ENCODE assay signal across 10 mouse cellular contexts in the genomic region with DNA sequence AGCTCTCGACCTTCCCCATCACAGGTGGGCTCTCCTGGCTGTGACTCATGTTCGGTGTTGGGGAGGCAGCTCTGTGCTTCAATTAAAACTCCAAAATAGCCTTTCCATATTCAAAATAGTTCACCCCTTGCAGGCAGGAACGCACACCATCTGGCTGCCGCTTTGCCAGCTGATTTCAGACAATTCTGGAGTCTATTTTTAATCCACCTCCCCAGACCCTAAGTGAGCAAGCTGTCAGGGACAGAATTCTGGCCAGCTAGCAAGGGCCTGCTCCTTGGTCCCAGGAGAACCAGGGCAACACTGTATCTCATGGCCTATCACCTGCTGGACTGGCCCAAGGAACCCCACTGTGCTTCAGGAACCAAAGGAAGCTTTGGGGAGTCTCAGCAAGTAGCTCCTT.
A peak's percentile ranks its signal among the peaks of the same experiment; 100 is the strongest.
DNase-seq lines count a peak whose midpoint lies in the region; ATAC-seq and TF ChIP-seq lines count a peak whose summit lies in the region.
"Had no signal": no experiment of that assay in that cellular context is flagged by ENCODE, and none has a peak within 500 bp of the region (broad histone marks: within the 10 kb centered on the region; RNA-seq: fewer than 3 reads in every experiment).

No protein-coding gene starts in this region.

- no peak for ATAC-seq in hindbrain, postnatal 0 days
- no peak for ATAC-seq in hindbrain, embryonic 13.5 days (ENCODE audit: low FRiP score)
- ATAC-seq in inflammation-experienced regulatory T-cells, adult 6 months, result no peak
- ATAC-seq: intestine, postnatal 0 days had no signal

- 0 out of 2 replicates have a peak, but pooled peaks cover 3% of the 10 kb centered on the region for H3K4me1 ChIP-seq in hindbrain, postnatal 0 days (ENCODE audit: insufficient read depth, low read length)
- peaks cover 19% of the 10 kb centered on the region for H3K4me1 ChIP-seq in hindbrain, embryonic 13.5 days (replicated peaks)

- no peak for TF ChIP-seq CTCF in hindbrain, postnatal 0 days (IDR thresholded peaks at IDR 0.05; ENCODE audit: low read depth)
- no peak for TF ChIP-seq CTCF in brain, embryonic 14.5 days (IDR thresholded peaks at IDR 0.05; ENCODE audit: borderline replicate concordance, extremely low read depth, insufficient read depth, insufficient read length)

- no peaks in the 10 kb centered on the region for H3K9me3 ChIP-seq in hindbrain, postnatal 0 days (ENCODE audit: low read length)
- no peaks in the 10 kb centered on the region for H3K9me3 ChIP-seq in hindbrain, embryonic 13.5 days

- WGBS in hindbrain, postnatal 0 days, result 44% methylated on average over 4 of the region's 4 CpGs
- WGBS in hindbrain, embryonic 13.5 days, result 64% methylated on average over 4 of the region's 4 CpGs

- peak; percentile 10 for DNase-seq in hindbrain, postnatal 0 days (ENCODE audit: low spot score)
- peak; percentile 57 for DNase-seq in brain, embryonic 14.5 days (ENCODE audit: low read depth)
- DNase-seq in cerebellum, adult 11-12 months, result peak; percentile 85
- DNase-seq in layer of hippocampus, postnatal 36 days, result peak; percentile 39 to 42
- DNase-seq in thymus, postnatal 25 days, result no peak
- DNase-seq: kidney, postnatal 36 days; lung, adult 18-20 months had no signal

- no peak overlapping the region for H3K9ac ChIP-seq in hindbrain, postnatal 0 days (replicated peaks; ENCODE audit: low read length)
- H3K9ac ChIP-seq in hindbrain, embryonic 13.5 days, result no peak overlapping the region

- no peak for TF ChIP-seq POLR2A in brain, embryonic 14.5 days (IDR thresholded peaks at IDR 0.05; ENCODE audit: borderline replicate concordance, extremely low read depth, insufficient read depth, insufficient read length, poor library complexity, severe bottlenecking)

- no peak overlapping the region for H3K4me2 ChIP-seq in hindbrain, postnatal 0 days (ENCODE audit: low read depth, low read length)
- no peak overlapping the region for H3K4me2 ChIP-seq in hindbrain, embryonic 13.5 days

- H3K36me3 ChIP-seq in hindbrain, postnatal 0 days (ENCODE audit: insufficient read depth, low read length), result no peaks in the 10 kb centered on the region
- no peaks in the 10 kb centered on the region for H3K36me3 ChIP-seq in hindbrain, embryonic 13.5 days

- H3K4me3 ChIP-seq in hindbrain, postnatal 0 days (ENCODE audit: low read length), result no peak overlapping the region
- no peak overlapping the region for H3K4me3 ChIP-seq in hindbrain, embryonic 13.5 days

- no peaks in the 10 kb centered on the region for H3K27me3 ChIP-seq in hindbrain, postnatal 0 days (ENCODE audit: insufficient read depth, low read length)
- no peaks in the 10 kb centered on the region for H3K27me3 ChIP-seq in hindbrain, embryonic 13.5 days

- H3K27ac ChIP-seq in hindbrain, postnatal 0 days, result no peak overlapping the region
- no peak overlapping the region for H3K27ac ChIP-seq in hindbrain, embryonic 13.5 days
